Mouse (Mus musculus): ENCODE measurements around the gene Fam20b.

GRCm38 (mm10) chr1:156671921-156672320 is 47.0 kb downstream of the Fam20b start:
- TF ChIP-seq CTCF (IDR thresholded peaks at IDR 0.05; ENCODE audit: insufficient read depth, low read length): no peak
- TF ChIP-seq POLR2A (IDR thresholded peaks at IDR 0.05; ENCODE audit: borderline replicate concordance, extremely low read depth, low read depth, low read length): no peak

Measured in lung, adult 2 months (tissue).